Mouse (Mus musculus): ENCODE data around the gene Alox12b. TPM values are rescaled to one million over a fixed set of nuclear protein-coding genes. Genes with fewer than 3 reads are reported as not detected.

The Alox12b gene
- polyA plus RNA-seq, 1 experiment: 0.27 TPM

- no peak overlapping the region for H3K4me3 ChIP-seq (ENCODE audit: insufficient read depth, low read depth, low read length)
- WGBS: 70% methylated on average over 2 of the region's 2 CpGs
- DNase-seq: no peak
- TF ChIP-seq CTCF (conservative IDR thresholded peaks at IDR 0.05; ENCODE audit: insufficient read depth, insufficient read length, low read depth, low read length): no peak
- no peak for TF ChIP-seq POLR2A (IDR thresholded peaks at IDR 0.05; ENCODE audit: low read depth, low read length)
- H3K27me3 ChIP-seq (replicated peaks; ENCODE audit: control insufficient read depth, insufficient read depth, low read length): no peaks in the 10 kb centered on the region
- no peaks in the 10 kb centered on the region for H3K36me3 ChIP-seq (ENCODE audit: control insufficient read depth, insufficient read depth, low read length)
- no peaks in the 10 kb centered on the region for H3K4me1 ChIP-seq (ENCODE audit: control insufficient read depth, insufficient read depth, low read length)
- no peak overlapping the region for H3K27ac ChIP-seq (ENCODE audit: insufficient read depth, low read depth, low read length)
Measured at GRCm38 (mm10) chr11:69218661-69219060, 61.9 kb downstream of the Alox12b start.

Other genes starting within 250 kb of the Alox12b start
- 0.33 and 0.46 TPM in 2 replicates for gene Odf4, start 229.9 kb upstream of the Alox12b start, polyA plus RNA-seq (2012; rRNA removed)
- 38.2 and 44.7 TPM in 2 replicates for gene Arhgef15, start 199.5 kb upstream of the Alox12b start, polyA plus RNA-seq (2012; rRNA removed)
- gene Slc25a35, start 188.9 kb upstream of the Alox12b start, polyA plus RNA-seq (2012; rRNA removed): 38.9 and 46.2 TPM in 2 replicates
- 43.0 and 43.9 TPM in 2 replicates for gene Rangrf, start 181.8 kb upstream of the Alox12b start, polyA plus RNA-seq (2012; rRNA removed)
- 17.2 and 18.4 TPM in 2 replicates for gene Pfas, start 148.5 kb upstream of the Alox12b start, polyA plus RNA-seq (2012; rRNA removed)
- gene Ctc1, start 141.1 kb upstream of the Alox12b start, polyA plus RNA-seq (2012; rRNA removed): 30.1 and 31.4 TPM in 2 replicates
- gene Aurkb, start 111.3 kb upstream of the Alox12b start, polyA plus RNA-seq (2012; rRNA removed): 1.7 TPM in 2 replicates
- gene Borcs6, start 97.3 kb upstream of the Alox12b start, polyA plus RNA-seq (2012; rRNA removed): 14.8 and 15.6 TPM in 2 replicates
- gene Tmem107, start 86.2 kb upstream of the Alox12b start, polyA plus RNA-seq (2012; rRNA removed): 41.7 and 48.0 TPM in 2 replicates
- 102 and 106 TPM in 2 replicates for gene Vamp2, start 68.5 kb upstream of the Alox12b start, polyA plus RNA-seq (2012; rRNA removed)
- 13.5 and 14.7 TPM in 2 replicates for gene Per1, start 61.8 kb upstream of the Alox12b start, polyA plus RNA-seq (2012; rRNA removed)
- gene Hes7, start 36.6 kb upstream of the Alox12b start, polyA plus RNA-seq (2012; rRNA removed): 0.18 and 0.19 TPM in 2 replicates
- gene 9130213A22Rik, start 34.4 kb upstream of the Alox12b start, polyA plus RNA-seq (2012; rRNA removed): 0.74 and 0.79 TPM in 2 replicates
- gene Aloxe3, start 31.1 kb upstream of the Alox12b start, polyA plus RNA-seq (2012; rRNA removed): 0.39 and 0.48 TPM in 2 replicates
- gene Alox8, start 40.9 kb downstream of the Alox12b start, polyA plus RNA-seq (2012; rRNA removed): 0.05 and 0.08 TPM in 2 replicates
- 0.02 TPM in 1 of 2 replicates, not detected in the other for gene Gucy2e, start 80.0 kb downstream of the Alox12b start, polyA plus RNA-seq (2012; rRNA removed)
- gene Cntrob, start 166.8 kb downstream of the Alox12b start, polyA plus RNA-seq (2012; rRNA removed): 4.6 and 5.7 TPM in 2 replicates
- gene Trappc1, start 167.0 kb downstream of the Alox12b start, polyA plus RNA-seq (2012; rRNA removed): 57.9 and 72.3 TPM in 2 replicates
- 1.2 and 1.3 TPM in 2 replicates for gene Kcnab3, start 169.3 kb downstream of the Alox12b start, polyA plus RNA-seq (2012; rRNA removed)
- gene Rnf227, start 183.5 kb downstream of the Alox12b start, polyA plus RNA-seq (2012; rRNA removed): 1.5 and 2.1 TPM in 2 replicates
- 168 and 175 TPM in 2 replicates for gene Chd3, start 212.4 kb downstream of the Alox12b start, polyA plus RNA-seq (2012; rRNA removed)
- 251 and 317 TPM in 2 replicates for gene Naa38, start 238.5 kb downstream of the Alox12b start, polyA plus RNA-seq (2012; rRNA removed)
- 26.6 and 27.9 TPM in 2 replicates for gene Cyb5d1, start 238.6 kb downstream of the Alox12b start, polyA plus RNA-seq (2012; rRNA removed)
- 25.4 and 25.8 TPM in 2 replicates for gene Tmem88, start 241.2 kb downstream of the Alox12b start, polyA plus RNA-seq (2012; rRNA removed)